Comparison of ENCODE assay signal across 24 mouse cellular contexts in the genomic region with DNA sequence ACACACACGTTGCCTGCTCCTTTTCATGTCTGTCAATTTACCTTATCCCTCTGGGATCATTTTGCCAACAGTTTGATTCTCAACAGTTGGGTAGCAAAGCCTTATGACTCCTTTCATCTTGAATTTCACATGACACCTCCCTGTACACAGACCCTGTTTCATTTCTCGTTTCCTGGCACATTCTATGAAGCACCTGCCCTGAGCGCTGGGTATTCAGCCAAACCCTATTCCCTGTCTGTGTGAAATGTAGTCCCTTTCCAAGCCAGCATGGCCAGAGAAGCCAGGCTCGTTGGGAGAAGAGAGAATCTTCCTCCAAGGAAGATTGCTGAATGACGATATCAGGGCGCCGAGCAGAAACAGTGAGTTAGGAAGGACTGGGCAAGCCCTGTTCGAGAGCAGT.
DNase-seq lines count a peak whose midpoint lies in the region; ATAC-seq lines count a peak whose summit lies in the region.
"Had no signal": no experiment of that assay in that cellular context is flagged by ENCODE, and none has a peak within 500 bp of the region (broad histone marks: within the 10 kb centered on the region; RNA-seq: fewer than 3 reads in every experiment).

No protein-coding gene starts in this region.

- H3K27ac ChIP-seq in kidney, embryonic 16.5 days (ENCODE audit: low read length): no peak overlapping the region
- H3K27ac ChIP-seq: embryonic facial prominence, embryonic 13.5 days; embryonic facial prominence, embryonic 15.5 days; forebrain, embryonic 10.5 days; forebrain, embryonic 12.5 days had no signal

- H3K9me3 ChIP-seq in kidney, embryonic 16.5 days (ENCODE audit: low read length): no peaks in the 10 kb centered on the region
- H3K9me3 ChIP-seq: embryonic facial prominence, embryonic 13.5 days; embryonic facial prominence, embryonic 15.5 days; forebrain, embryonic 10.5 days; forebrain, embryonic 12.5 days had no signal

- no peaks in the 10 kb centered on the region for H3K27me3 ChIP-seq in kidney, embryonic 16.5 days (ENCODE audit: insufficient read depth, low read length)
- H3K27me3 ChIP-seq: embryonic facial prominence, embryonic 13.5 days; embryonic facial prominence, embryonic 15.5 days; forebrain, embryonic 12.5 days had no signal

- H3K9ac ChIP-seq in kidney, embryonic 16.5 days (replicated peaks; ENCODE audit: low read length): no peak overlapping the region
- H3K9ac ChIP-seq: embryonic facial prominence, embryonic 13.5 days; embryonic facial prominence, embryonic 15.5 days; forebrain, embryonic 12.5 days had no signal

- no peak overlapping the region for H3K4me2 ChIP-seq in kidney, embryonic 16.5 days (replicated peaks; ENCODE audit: low read depth, low read length)
- H3K4me2 ChIP-seq: embryonic facial prominence, embryonic 13.5 days; embryonic facial prominence, embryonic 15.5 days; forebrain, embryonic 12.5 days had no signal

- no peaks in the 10 kb centered on the region for H3K36me3 ChIP-seq in kidney, embryonic 16.5 days (ENCODE audit: insufficient read depth, low read length)
- H3K36me3 ChIP-seq: embryonic facial prominence, embryonic 13.5 days; embryonic facial prominence, embryonic 15.5 days; forebrain, embryonic 10.5 days; forebrain, embryonic 12.5 days; G1E had no signal

- 78% methylated on average over 8 of the region's 8 CpGs for WGBS in kidney, embryonic 16.5 days

- H3K4me1 ChIP-seq in kidney, embryonic 16.5 days (ENCODE audit: insufficient read depth, low read length): no peaks in the 10 kb centered on the region
- H3K4me1 ChIP-seq: embryonic facial prominence, embryonic 13.5 days; embryonic facial prominence, embryonic 15.5 days; forebrain, embryonic 10.5 days; forebrain, embryonic 12.5 days had no signal

- no peak overlapping the region for H3K4me3 ChIP-seq in kidney, embryonic 16.5 days (ENCODE audit: low read length)
- H3K4me3 ChIP-seq: embryonic facial prominence, embryonic 13.5 days; embryonic facial prominence, embryonic 15.5 days; erythroblast, embryonic 14.5 days; forebrain, embryonic 10.5 days; forebrain, embryonic 12.5 days had no signal

- no peak for ATAC-seq in cerebellum, adult (ENCODE audit: insufficient number of reproducible peaks, low FRiP score, low TSS enrichment)
- ATAC-seq in kidney, embryonic 16.5 days (ENCODE audit: low FRiP score, low TSS enrichment): no peak
- ATAC-seq: activated CD4-positive, CD25-positive, alpha-beta regulatory T cell, adult 4 months; CD4-positive, CD25-positive, alpha-beta regulatory T cell, adult 4 months; forebrain, embryonic 14.5 days; forebrain, embryonic 16.5 days; Patski had no signal

- DNase-seq in cerebellum, adult 8-10 months: peak; percentile 16
- DNase-seq in cerebellum, adult 9-11 months: peak; percentile 17
- DNase-seq in cerebellum, postnatal 4 days (ENCODE audit: low spot score in 2 of 2): no peak
- DNase-seq in testis, postnatal 10 days (ENCODE audit: low spot score): peak; percentile 26
- no peak for DNase-seq in testis, postnatal 14 days (ENCODE audit: low spot score)
- peak; percentile 35 to 45 for DNase-seq in cerebellum, postnatal 25 days
- DNase-seq: adrenal gland, adult 8-10 months; adrenal gland, postnatal 14 days; adrenal gland, postnatal 36 days; B cell, adult 2 months; embryo, embryonic 11 days had no signal

Comparison
In these comparisons a context has a peak if more than half of its experiments do, and no peak if none do; other contexts are left out.
1. DNase-seq: peak in cerebellum, adult 8-10 months (single experiment), cerebellum, adult 9-11 months (single experiment), testis, postnatal 10 days (single experiment) and cerebellum, postnatal 25 days (2 of 2); none in cerebellum, postnatal 4 days (0 of 2) and testis, postnatal 14 days (single experiment).